Mouse (Mus musculus) CH12.LX (cell line): ENCODE results near the gene Adgrg5. TPM values are rescaled to one million over a fixed set of nuclear protein-coding genes. Genes with fewer than 3 reads are reported as not detected.
A peak's percentile ranks its signal among the peaks of the same experiment; 100 is the strongest.

Experiments used
- DNase-seq: peaks from one replicate; pipeline ENCODE4 v3.0.0-alpha.2; 2013; ENCODE audit errors: extremely low read depth
- H3K27ac ChIP-seq: 2 replicates; pipeline ENCODE4 v1.5.1; 2012; ENCODE audit warnings: low read depth, mild to moderate bottlenecking, control low read depth, moderate library complexity; ENCODE audit not compliant: insufficient read depth
- H3K27me3 ChIP-seq: replicated peaks from 2 replicates; pipeline ENCODE3; 2012; ENCODE audit warnings: inconsistent platforms
- H3K36me3 ChIP-seq, 2 experiments: replicated peaks in 1 of 2; 2 replicates each; pipeline versions ENCODE3 to v1.6.1; 2012; ENCODE audit warnings: inconsistent platforms in 1 of 2, low read length in 1 of 2, mild to moderate bottlenecking in 1 of 2, mixed read lengths in 1 of 2, moderate library complexity in 1 of 2; ENCODE audit not compliant: control insufficient read depth in 1 of 2, insufficient read depth in 1 of 2
- H3K4me1 ChIP-seq, 2 experiments: 2 replicates each; pipeline ENCODE4 v1.6.1; 2012; ENCODE audit warnings: inconsistent platforms in 1 of 2, moderate library complexity in 1 of 2; ENCODE audit not compliant: insufficient read depth in 2 of 2, control insufficient read depth in 1 of 2
- H3K4me2 ChIP-seq: 2 replicates; pipeline ENCODE4 v1.6.1; 2012; ENCODE audit warnings: low read depth, mild to moderate bottlenecking, control low read depth; ENCODE audit not compliant: poor library complexity, insufficient read depth, severe bottlenecking
- H3K4me3 ChIP-seq, 3 experiments: fragments of 150-350 bp in 1 of 3; sonication (generic) in 1 of 3; replicated peaks in 1 of 3; 2 replicates each; pipeline versions ENCODE3 to v1.5.1; 2011 to 2012; ENCODE audit warnings: low read depth in 2 of 3, low read length in 2 of 3, mild to moderate bottlenecking in 2 of 3, moderate library complexity in 2 of 3, control low read depth in 1 of 3, improper control_type of control experiment in 1 of 3, inconsistent platforms in 1 of 3, mixed read lengths in 1 of 3; ENCODE audit not compliant: poor library complexity in 1 of 3
- H3K79me2 ChIP-seq: replicated peaks from 2 replicates; pipeline ENCODE4 v1.6.1; 2012; ENCODE audit warnings: mild to moderate bottlenecking, moderate library complexity; ENCODE audit not compliant: control insufficient read depth, poor library complexity, insufficient read depth, severe bottlenecking; ENCODE audit errors: extremely low read depth
- H3K9ac ChIP-seq: 2 replicates; pipeline ENCODE4 v1.6.1; 2012; ENCODE audit warnings: low read depth, mild to moderate bottlenecking, control low read depth, moderate library complexity; ENCODE audit not compliant: insufficient read depth
- H3K9me3 ChIP-seq: replicated peaks from 2 replicates; pipeline ENCODE3; 2012; ENCODE audit warnings: low read length, inconsistent platforms, mixed read lengths
- BHLHE40 ChIP-seq: IDR thresholded peaks from 2 replicates; pipeline ENCODE4 v1.6.1; 2011; ENCODE audit warnings: mild to moderate bottlenecking, low read depth, low read length, improper control_type of control experiment
- CHD1 ChIP-seq: IDR thresholded peaks from 2 replicates; pipeline ENCODE4 v1.6.1; 2012; ENCODE audit warnings: low read depth, low read length, improper control_type of control experiment, inconsistent platforms
- E2F4 ChIP-seq: IDR thresholded peaks from 2 replicates; pipeline ENCODE4 v1.6.1; 2011; ENCODE audit warnings: low read depth, low read length, improper control_type of control experiment; ENCODE audit not compliant: insufficient replicate concordance
- ELF1 ChIP-seq: IDR thresholded peaks from 2 replicates; pipeline ENCODE4 v1.6.1; 2014; ENCODE audit warnings: low read depth, mild to moderate bottlenecking, inconsistent platforms, low read length, improper control_type of control experiment
- ETS1 ChIP-seq: conservative IDR thresholded peaks from 2 replicates; pipeline ENCODE4 v1.6.1; 2012; ENCODE audit warnings: low read depth, mild to moderate bottlenecking, inconsistent platforms, low read length, improper control_type of control experiment, moderate library complexity
- GABPA ChIP-seq: IDR thresholded peaks from 2 replicates; pipeline ENCODE4 v1.6.1; 2012; ENCODE audit warnings: low read depth, low read length, improper control_type of control experiment, inconsistent platforms; ENCODE audit not compliant: insufficient replicate concordance
- IRF4 ChIP-seq: IDR thresholded peaks from 2 replicates; pipeline ENCODE4 v1.6.1; 2014; ENCODE audit warnings: low read depth, mild to moderate bottlenecking, inconsistent platforms, low read length, improper control_type of control experiment
- JUN ChIP-seq: IDR thresholded peaks from 2 replicates; pipeline ENCODE4 v1.6.1; 2011; ENCODE audit warnings: low read depth, mild to moderate bottlenecking, low read length, improper control_type of control experiment, moderate library complexity; ENCODE audit not compliant: insufficient read depth
- JUND ChIP-seq: conservative IDR thresholded peaks from 2 replicates; pipeline ENCODE4 v1.6.1; 2011; ENCODE audit warnings: low read depth, low read length, improper control_type of control experiment
- MAFK ChIP-seq: IDR thresholded peaks from 2 replicates; pipeline ENCODE4 v1.6.1; 2011; ENCODE audit warnings: low read length, improper control_type of control experiment; ENCODE audit not compliant: insufficient replicate concordance
- MAX ChIP-seq: IDR thresholded peaks from 2 replicates; pipeline ENCODE4 v1.6.1; 2011; ENCODE audit warnings: low read length, improper control_type of control experiment
- MAZ ChIP-seq: IDR thresholded peaks from 2 replicates; pipeline ENCODE4 v1.6.1; 2012; ENCODE audit warnings: low read depth, mild to moderate bottlenecking, inconsistent platforms, low read length, improper control_type of control experiment, moderate library complexity
- MEF2A ChIP-seq: IDR thresholded peaks from 2 replicates; pipeline ENCODE4 v1.6.1; 2014; ENCODE audit warnings: low read depth, mild to moderate bottlenecking, inconsistent platforms, low read length, improper control_type of control experiment, borderline replicate concordance
- MYC ChIP-seq: IDR thresholded peaks from 2 replicates; pipeline ENCODE4 v1.6.1; 2011; ENCODE audit warnings: low read depth, mild to moderate bottlenecking, improper control_type of control experiment, low read length
- NELFE ChIP-seq: IDR thresholded peaks from 2 replicates; pipeline ENCODE4 v1.6.1; 2011; ENCODE audit warnings: low read depth, low read length, improper control_type of control experiment
- PAX5 ChIP-seq: IDR thresholded peaks from 2 replicates; pipeline ENCODE4 v1.6.1; 2012; ENCODE audit warnings: low read length, inconsistent platforms, mixed read lengths
- POLR2A ChIP-seq: IDR thresholded peaks from 2 replicates; pipeline ENCODE4 v1.6.1; 2011; ENCODE audit warnings: low read depth, mild to moderate bottlenecking, improper control_type of control experiment, low read length
- POLR2AphosphoS2 ChIP-seq: IDR thresholded peaks from 2 replicates; pipeline ENCODE4 v1.6.1; 2011; ENCODE audit warnings: low read depth, low read length, improper control_type of control experiment
- RCOR1 ChIP-seq: conservative IDR thresholded peaks from 2 replicates; pipeline ENCODE4 v1.6.1; 2012; ENCODE audit warnings: low read depth, mild to moderate bottlenecking, inconsistent platforms, low read length, improper control_type of control experiment
- SIN3A ChIP-seq: IDR thresholded peaks from 2 replicates; pipeline ENCODE4 v1.6.1; 2012; ENCODE audit warnings: low read length, improper control_type of control experiment, inconsistent platforms
- SMC3 ChIP-seq: IDR thresholded peaks from 2 replicates; pipeline ENCODE4 v1.6.1; 2011; ENCODE audit warnings: low read depth, low read length, improper control_type of control experiment
- TBP ChIP-seq: conservative IDR thresholded peaks from 2 replicates; pipeline ENCODE4 v1.6.1; 2011; ENCODE audit warnings: low read depth, low read length, improper control_type of control experiment
- TCF12 ChIP-seq: IDR thresholded peaks from 2 replicates; pipeline ENCODE4 v1.6.1; 2014; ENCODE audit warnings: low read depth, mild to moderate bottlenecking, inconsistent platforms, low read length, improper control_type of control experiment
- UBTF ChIP-seq: IDR thresholded peaks from 2 replicates; pipeline ENCODE4 v1.6.1; 2012; ENCODE audit warnings: low read depth, mild to moderate bottlenecking, inconsistent platforms, low read length, improper control_type of control experiment, moderate library complexity
- ZC3H11A ChIP-seq: IDR thresholded peaks from 2 replicates; pipeline ENCODE4 v1.6.1; 2012; ENCODE audit warnings: low read depth, mild to moderate bottlenecking, inconsistent platforms, low read length, improper control_type of control experiment
- ZMIZ1 ChIP-seq: IDR thresholded peaks from 2 replicates; pipeline ENCODE4 v1.6.1; 2012; ENCODE audit warnings: low read depth, mild to moderate bottlenecking, inconsistent platforms, low read length, improper control_type of control experiment
- ZNF384 ChIP-seq: IDR thresholded peaks from 2 replicates; pipeline ENCODE4 v1.6.1; 2012; ENCODE audit warnings: low read depth, low read length, improper control_type of control experiment, inconsistent platforms
- dilution Hi-C: fragments of 300-500 bp; cut with MboI; formaldehyde crosslinking; loops from 2 replicates; pipeline ENCODE4 v1.14.3; 2020; ENCODE audit warnings: low sequenced_read_pairs; ENCODE audit not compliant: extremely low pct_unique_long_range_greater_than_20kb, extremely low pct_ligation_motif_present
- in situ Hi-C: fragments of 300-500 bp; cut with MboI; formaldehyde crosslinking; loops from 3 replicates; pipeline ENCODE4 v1.14.3; 2019; ENCODE audit warnings: low sequenced_read_pairs, low pct_ligation_motif_present, low pct_unique_long_range_greater_than_20kb, mixed read lengths
- polyA plus RNA-seq: library from polyadenylated mRNA; unstranded; fragments of >175 nt; gene quantifications from 2 replicates; pipeline ENCODE4 v1.2.1, GENCODE M21; 2012; ENCODE audit warnings: low read depth; ENCODE audit not compliant: insufficient read length
- total RNA-seq, 2 experiments: library from RNA; depleted of rRNA; stranded (reverse); fragments of 300-350 nt in 1 of 2; fragments of >200 nt in 1 of 2; gene quantifications; 2 replicates each; pipeline ENCODE4 v1.2.3; 2012 to 2014

Gene Adgrg5
- total and polyA plus RNA-seq, 3 experiments = 0.81 to 10.0 (median 6.9) TPM

DNA sequence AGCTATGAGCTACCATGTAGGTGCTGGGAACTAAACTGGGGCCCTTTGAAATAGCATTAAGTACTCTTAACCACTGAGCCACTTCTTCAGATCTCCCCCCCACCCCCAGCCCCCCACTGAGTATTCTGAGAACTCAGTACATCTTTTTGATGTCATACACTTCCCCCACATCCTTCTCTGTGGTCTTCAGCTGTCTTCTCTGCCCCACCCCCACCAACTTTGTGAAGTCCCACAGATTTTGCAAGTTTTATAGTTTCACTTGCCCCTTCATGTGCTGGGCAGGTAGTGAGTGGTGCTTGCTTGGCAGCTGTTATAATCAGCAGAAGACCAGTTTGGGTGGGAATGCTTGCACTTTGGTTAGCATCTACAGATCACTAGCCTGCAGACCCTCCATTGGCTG is 4.2 kb upstream of the Adgrg5 start:
- dilution Hi-C loops = no loop called here
- Histone ChIP-seq H3K4me3 (no peak overlapping the region), H3K27ac (no peak overlapping the region), H3K27me3 (peaks cover 1% of the 10 kb centered on the region), H3K79me2 (no peaks in the 10 kb centered on the region), H3K4me2 (peak overlapping the region; percentile 26), H3K4me1 (peaks cover 17 to 51% of the 10 kb centered on the region in 2 experiments), H3K36me3 (no peaks in the 10 kb centered on the region), H3K9me3 (no peaks in the 10 kb centered on the region), H3K9ac (no peak overlapping the region)
- in situ Hi-C loops = no loop called here
- DNase-seq = peak; percentile 45
- TF ChIP-seq MAZ (no peak), POLR2A (no peak), ZC3H11A (no peak), ZNF384 (no peak), MEF2A (no peak), TCF12 (no peak), SIN3A (no peak), MAFK (no peak), POLR2AphosphoS2 (no peak), MYC (no peak), E2F4 (no peak), PAX5 (no peak), CHD1 (no peak), TBP (no peak), ELF1 (no peak), JUN (no peak), MAX (no peak), GABPA (no peak)

DNA sequence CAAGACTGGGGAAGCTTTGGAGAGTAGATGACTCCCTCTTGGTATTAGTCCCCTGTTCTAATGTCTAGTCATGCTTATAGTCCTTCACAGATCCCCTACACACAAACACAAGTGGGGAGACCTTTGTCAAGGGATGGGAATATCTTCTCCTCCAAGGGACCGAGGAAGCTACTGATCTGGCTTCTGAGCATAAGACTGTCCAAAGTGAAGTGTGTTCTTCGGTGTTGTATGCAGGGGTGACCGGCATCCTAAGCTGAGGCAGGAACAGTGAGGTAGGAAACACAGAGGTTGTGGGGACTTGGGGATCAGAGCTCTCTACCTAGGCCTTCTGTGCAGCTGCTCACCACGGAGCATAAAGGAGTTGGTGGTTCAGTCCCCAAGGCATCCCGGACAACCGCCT is 1.3 kb upstream of the Adgrg5 start:
- no peaks in the 10 kb centered on the region for H3K79me2 ChIP-seq
- no peak overlapping the region for H3K4me2 ChIP-seq
- H3K27me3 ChIP-seq = peaks cover 1% of the 10 kb centered on the region
- in situ Hi-C loops = no loop called here
- TF ChIP-seq JUND (no peak), RCOR1 (no peak), POLR2AphosphoS2 (no peak), IRF4 (no peak), ETS1 (no peak), ZNF384 (no peak), ZMIZ1 (no peak), UBTF (no peak), MYC (no peak), SMC3 (no peak), BHLHE40 (no peak), TCF12 (no peak), MAZ (no peak), NELFE (no peak), ELF1 (no peak), MAX (no peak), MAFK (no peak), SIN3A (no peak)
- peaks cover 14 to 49% of the 10 kb centered on the region in 2 experiments for H3K4me1 ChIP-seq
- H3K36me3 ChIP-seq = no peaks in the 10 kb centered on the region
- dilution Hi-C loops = no loop called here
- H3K9ac ChIP-seq = no peak overlapping the region
- no peak overlapping the region for H3K4me3 ChIP-seq
- no peak for DNase-seq
- H3K27ac ChIP-seq = no peak overlapping the region
- no peaks in the 10 kb centered on the region for H3K9me3 ChIP-seq
